Mouse (Mus musculus) embryo, embryonic 11 days (tissue): Measurements from ENCODE around the gene Recql5.

Experiments used
- DNase-seq: peaks from one replicate; pipeline ENCODE4 v3.0.0-alpha.2; 2015

The Recql5 gene

DNA sequence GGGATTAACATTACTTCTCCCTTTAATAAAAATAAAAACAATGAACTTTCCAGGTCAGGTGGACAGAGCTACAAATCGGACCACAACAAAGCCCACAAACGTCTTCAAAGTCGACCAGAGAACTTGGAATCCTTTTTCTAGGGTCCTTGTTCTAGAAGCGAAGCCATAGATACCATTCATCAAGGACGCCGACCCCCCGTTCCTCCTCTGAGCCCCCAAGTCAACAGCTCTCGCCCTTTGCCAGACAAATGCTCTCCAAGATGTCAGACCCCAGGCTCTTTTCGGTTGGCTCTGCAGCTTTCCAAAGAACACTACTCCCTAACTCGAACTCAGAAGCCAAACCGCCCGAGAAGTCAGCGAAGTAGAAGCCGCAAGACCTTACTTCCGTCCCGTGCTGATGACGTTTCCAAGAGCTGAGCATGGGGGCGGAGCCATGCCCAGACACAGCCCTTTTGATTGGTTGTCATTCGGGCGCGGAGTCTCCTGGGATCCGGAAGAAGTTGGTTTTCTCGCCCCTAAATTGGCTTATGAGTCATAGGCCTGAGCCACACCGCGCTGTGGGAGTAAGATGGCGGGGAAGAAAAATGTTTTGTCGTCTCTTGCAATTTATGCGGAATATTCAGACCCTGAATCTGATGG, at the start of gene Recql5, which contains the start of gene Sap30bp:
Gene Recql5, minus strand, starts transcription at position 370 of the 639 bp plus-strand sequence.
Gene Sap30bp, plus strand, starts transcription at position 175 of the 639 bp plus-strand sequence.
- DNase-seq = peak; percentile 99

- DNase-seq = no peak
Observed at GRCm38 (mm10) chr11:115982472-115982871, 49.2 kb upstream of the Recql5 start.

DNA sequence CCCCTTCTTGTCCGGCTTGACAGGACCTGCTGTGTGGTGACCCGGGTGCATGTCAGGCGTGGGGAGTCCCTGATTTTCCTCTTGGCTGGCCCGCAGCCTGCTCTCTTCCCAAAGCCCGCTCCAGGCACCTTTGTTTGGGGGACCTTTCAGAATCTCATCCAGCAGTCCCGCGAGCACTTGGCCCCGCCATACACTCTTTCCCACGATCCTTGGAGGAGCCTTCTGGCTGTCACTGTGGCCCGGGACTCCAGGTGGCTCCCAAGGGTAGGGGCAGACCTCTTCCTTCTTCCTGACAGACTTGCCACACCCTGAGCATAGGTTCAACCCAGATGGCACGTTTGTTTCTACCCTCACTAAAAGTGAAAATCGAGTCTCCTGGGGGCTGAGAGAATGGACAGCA, 42.3 kb upstream of the Recql5 start:
- no peak for DNase-seq

- no peak for DNase-seq
Observed at GRCm38 (mm10) chr11:115975083-115975420, 41.8 kb upstream of the Recql5 start.

GRCm38 (mm10) chr11:115974309-115975082, 41.2 kb upstream of the Recql5 start, which contains the start of gene Itgb4:
Itgb4 (plus strand) TSS chr11:115974709.
- DNase-seq = peak; percentile 42

DNA sequence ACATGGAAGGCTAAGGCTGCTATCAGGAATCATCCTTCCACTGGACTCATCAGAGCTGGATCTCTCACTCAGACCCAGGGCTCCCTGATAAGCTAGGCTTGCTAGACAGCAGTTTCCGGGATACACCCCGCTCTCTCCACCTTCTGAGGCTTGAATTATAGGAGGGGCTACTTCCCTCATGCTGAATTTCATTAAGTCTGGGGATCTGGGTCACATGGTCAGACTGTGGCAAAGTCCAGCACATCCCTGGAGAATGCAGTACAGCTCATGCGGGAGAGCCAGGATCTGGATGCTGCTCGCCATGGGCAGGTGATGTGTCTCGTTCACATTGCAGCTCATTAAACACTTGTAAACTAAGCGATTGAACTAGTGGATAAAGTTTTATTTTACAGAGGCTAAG, 37.7 kb upstream of the Recql5 start:
- no peak for DNase-seq

DNA sequence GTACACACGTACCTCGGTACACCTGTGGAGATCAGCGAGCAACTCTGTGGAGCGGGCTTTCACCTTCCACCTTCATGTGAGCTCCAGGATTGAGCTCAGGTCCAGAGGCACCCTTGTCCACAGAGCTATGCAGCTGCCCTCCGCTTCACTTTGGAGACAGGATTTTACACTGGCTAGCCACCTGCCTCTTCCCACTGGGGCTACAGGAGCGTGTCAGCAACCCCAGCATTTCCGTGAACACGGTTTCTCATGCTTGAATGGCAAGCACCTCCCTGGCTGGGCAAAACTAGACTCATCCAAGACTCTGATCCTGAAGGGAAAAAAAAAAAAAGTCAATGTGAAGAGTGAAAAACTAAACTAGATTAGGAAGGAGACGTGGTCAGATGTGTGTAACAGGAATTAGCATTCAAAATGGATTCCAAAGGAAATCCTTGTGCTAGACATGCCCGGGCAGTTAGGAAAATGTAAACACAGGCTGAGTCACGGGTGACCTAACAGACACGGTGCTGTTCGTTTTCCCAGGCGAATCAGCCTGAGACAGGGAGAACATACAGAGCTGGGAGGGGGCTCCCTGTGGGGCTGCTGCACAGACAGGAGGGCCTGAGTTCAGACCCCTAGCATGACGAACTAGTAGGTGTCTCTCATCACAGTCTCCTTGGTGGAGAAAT, 36.9 kb upstream of the Recql5 start:
- no peak for DNase-seq

GRCm38 (mm10) chr11:115968731-115969405, 35.6 kb upstream of the Recql5 start:
- no peak for DNase-seq

- DNase-seq = no peak
Observed at GRCm38 (mm10) chr11:115964977-115965604, 31.8 kb upstream of the Recql5 start.

GRCm38 (mm10) chr11:115962651-115963412, 29.6 kb upstream of the Recql5 start:
- no peak for DNase-seq

DNA sequence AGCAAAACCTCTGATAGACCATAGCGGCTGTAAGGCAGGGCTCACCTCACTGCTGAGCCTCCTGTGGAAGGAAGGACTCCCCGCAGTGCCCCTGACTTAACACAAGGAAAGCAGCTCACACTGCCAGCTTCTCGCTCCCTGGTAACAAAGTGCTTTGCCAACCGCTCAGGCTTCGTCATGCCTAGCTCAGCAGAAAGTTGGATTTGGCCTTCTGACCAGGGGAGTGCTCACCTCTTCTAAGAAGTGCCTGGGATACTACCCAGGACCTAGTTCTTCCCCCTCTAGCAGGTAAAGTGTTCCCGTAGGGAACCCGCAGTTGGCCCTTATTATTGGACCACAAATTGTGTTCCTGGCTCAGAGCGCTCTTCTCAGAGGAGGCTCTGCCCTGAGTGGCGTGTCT, 25.7 kb upstream of the Recql5 start:
- DNase-seq = no peak

GRCm38 (mm10) chr11:115957971-115958370, 24.7 kb upstream of the Recql5 start:
- no peak for DNase-seq

DNA sequence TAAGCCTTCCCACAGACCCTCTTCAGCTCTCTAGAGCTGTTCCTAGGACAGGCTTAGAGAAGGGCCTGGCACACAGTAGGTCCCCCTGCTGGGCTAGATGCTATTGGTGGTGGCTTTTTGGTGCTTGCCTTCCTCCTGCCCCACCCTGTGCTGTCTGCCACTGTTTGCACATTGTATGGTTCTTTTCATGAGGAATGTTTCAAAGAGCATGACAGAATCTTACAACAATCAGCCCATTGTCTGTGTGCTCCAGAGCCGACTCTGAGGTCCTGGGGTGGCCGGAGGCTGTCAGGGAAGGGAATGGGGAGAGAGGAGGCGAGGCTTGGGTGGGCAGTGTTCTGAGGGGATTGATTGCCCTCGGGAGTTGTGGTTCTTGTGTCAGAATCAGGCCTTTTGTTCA, 23.2 kb upstream of the Recql5 start:
- DNase-seq = peak; percentile 73

GRCm38 (mm10) chr11:115955195-115955858, 22.1 kb upstream of the Recql5 start:
- DNase-seq = no peak

GRCm38 (mm10) chr11:115954712-115955111, 21.4 kb upstream of the Recql5 start:
- no peak for DNase-seq

DNA sequence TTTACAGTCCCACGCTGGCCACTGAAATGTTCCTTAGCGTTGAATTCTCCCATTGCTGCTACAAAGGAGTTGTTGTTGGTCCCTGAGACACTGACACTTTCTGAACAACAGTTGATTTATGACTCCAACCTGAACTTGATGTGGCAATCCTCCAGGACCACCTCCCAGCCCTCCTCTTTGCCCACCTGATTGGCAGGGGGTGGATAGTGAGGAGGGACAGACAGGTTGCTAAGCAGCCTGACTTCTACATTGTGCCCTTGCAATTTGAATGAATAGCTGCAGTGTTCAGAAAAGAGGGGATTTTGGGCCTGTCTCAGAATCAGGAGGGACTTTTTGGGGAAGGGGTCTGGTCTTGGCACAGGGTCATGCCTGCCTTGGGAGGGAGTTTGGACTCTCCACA, 17.4 kb upstream of the Recql5 start:
- DNase-seq = no peak

DNA sequence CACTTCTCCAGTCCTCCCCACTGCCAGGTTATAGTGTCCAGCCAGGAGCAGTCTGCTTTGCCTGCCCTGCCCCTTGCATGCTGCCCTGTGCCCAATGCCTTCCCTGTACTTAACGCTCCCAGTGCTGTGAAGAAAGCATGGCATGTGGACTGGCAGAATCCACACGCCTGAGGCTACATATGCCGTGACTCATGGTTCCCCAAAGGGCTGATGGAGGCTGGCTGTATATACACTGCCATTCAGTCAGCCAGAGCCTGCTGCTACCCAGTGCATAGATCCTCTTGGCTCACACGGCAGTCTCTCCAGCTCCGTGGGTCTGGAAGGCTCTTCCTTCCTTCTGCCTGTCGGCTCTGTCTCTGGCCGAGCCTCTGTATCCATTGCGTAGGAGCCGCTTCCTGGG, 15.0 kb upstream of the Recql5 start:
- DNase-seq = no peak

DNA sequence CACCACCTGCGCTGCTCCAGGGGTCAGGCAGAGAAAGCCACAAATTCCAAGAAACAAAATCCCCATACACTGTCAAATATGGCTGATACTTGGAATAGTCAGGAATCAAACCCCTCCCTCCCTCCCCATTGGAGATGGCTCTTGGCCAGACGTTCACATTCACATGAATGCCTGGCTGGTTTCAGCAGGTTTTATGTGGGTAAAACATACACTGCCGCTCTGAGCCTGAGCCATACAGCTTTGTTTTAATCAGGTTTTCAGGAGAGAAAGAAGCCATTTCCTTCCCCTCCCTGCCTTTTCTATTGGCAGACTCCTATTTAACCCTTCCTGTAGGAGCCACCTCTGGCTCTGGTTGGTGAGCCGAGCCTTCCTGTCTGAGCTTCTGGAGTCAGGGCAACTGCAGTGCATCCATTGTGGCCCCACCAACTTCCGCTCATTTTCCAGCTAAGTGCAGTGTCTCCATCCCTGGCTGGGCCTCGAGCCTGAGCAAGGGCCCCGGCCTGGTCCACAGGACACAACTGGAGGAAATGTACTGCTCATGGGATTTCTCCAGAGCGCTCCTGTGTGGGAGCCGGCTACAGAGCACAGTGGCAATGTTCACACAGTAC, 13.0 kb upstream of the Recql5 start:
- DNase-seq = no peak

DNA sequence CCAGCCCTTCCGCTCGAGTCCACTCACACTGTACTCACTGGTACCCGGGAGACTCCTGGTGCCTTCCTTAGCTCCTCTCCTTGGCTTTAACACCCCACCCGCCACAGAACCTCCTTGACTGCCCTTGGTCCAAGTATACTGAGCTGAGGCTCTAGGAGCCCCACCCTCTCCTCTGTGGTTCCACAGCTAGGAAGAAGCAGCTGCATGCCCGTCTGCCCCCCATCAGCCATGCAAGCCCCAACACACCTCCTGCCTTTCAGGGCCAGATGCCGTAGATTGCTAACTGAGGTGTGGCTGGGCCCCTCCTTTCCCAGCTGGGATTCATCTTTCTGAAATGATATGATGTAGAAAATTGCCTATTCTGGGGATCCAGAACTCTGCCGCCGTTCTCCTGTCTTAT, 12.0 kb upstream of the Recql5 start:
- no peak for DNase-seq

GRCm38 (mm10) chr11:115941980-115942379, 8.7 kb upstream of the Recql5 start:
- DNase-seq = no peak
